Mouse (Mus musculus) frontal cortex, postnatal 14 days (tissue): ENCODE measurements at regions not wholly inside any gene's neighbourhood (a gene's known extent, or its start where the extent isn't known, plus 50 kb on each side); places are given as distances from the start of the nearest gene placed in this dataset.

ENCODE experiments used
- DNase-seq, 2 experiments: peaks; one replicate each; pipeline ENCODE4 v3.0.0; 2022; ENCODE audit warnings: low spot score in 2 of 2

- DNase-seq = no peak
Measured at GRCm38 (mm10) chr9:34280311-34281208, 205.1 kb upstream of the Kirrel3 start.

- DNase-seq = no peak
Measured at GRCm38 (mm10) chr9:34323571-34323970, 162.1 kb upstream of the Kirrel3 start.

- no peak for DNase-seq
Measured at GRCm38 (mm10) chr9:34328723-34329122, 157.0 kb upstream of the Kirrel3 start.

- DNase-seq = no peak
Measured at GRCm38 (mm10) chr9:34334112-34334511, 151.6 kb upstream of the Kirrel3 start.

GRCm38 (mm10) chr9:34334555-34335468, 150.9 kb upstream of the Kirrel3 start:
- no peak for DNase-seq

GRCm38 (mm10) chr9:34348442-34348841, 137.3 kb upstream of the Kirrel3 start:
- DNase-seq = no peak

- no peak for DNase-seq
Measured at GRCm38 (mm10) chr9:34349997-34350396, 135.7 kb upstream of the Kirrel3 start.

GRCm38 (mm10) chr9:34353744-34354143, 131.9 kb upstream of the Kirrel3 start:
- no peak for DNase-seq

- no peak for DNase-seq
Measured at GRCm38 (mm10) chr9:34354723-34355316, 130.9 kb upstream of the Kirrel3 start.

- no peak for DNase-seq
Measured at GRCm38 (mm10) chr9:34370686-34371398, 114.9 kb upstream of the Kirrel3 start.

- no peak for DNase-seq
Measured at GRCm38 (mm10) chr9:34375187-34375586, 110.5 kb upstream of the Kirrel3 start.

- no peak for DNase-seq
Measured at GRCm38 (mm10) chr9:34380008-34380407, 105.7 kb upstream of the Kirrel3 start.

- DNase-seq = no peak
Measured at GRCm38 (mm10) chr9:34381601-34382000, 104.1 kb upstream of the Kirrel3 start.

- DNase-seq = no peak
Measured at GRCm38 (mm10) chr9:34382208-34382607, 103.5 kb upstream of the Kirrel3 start.

GRCm38 (mm10) chr9:34386071-34386470, 99.6 kb upstream of the Kirrel3 start:
- DNase-seq = no peak

GRCm38 (mm10) chr9:34393042-34393441, 92.7 kb upstream of the Kirrel3 start:
- DNase-seq = no peak

- DNase-seq = no peak
Measured at GRCm38 (mm10) chr9:34395839-34396804, 89.6 kb upstream of the Kirrel3 start.

GRCm38 (mm10) chr9:34411699-34412098, 74.0 kb upstream of the Kirrel3 start:
- DNase-seq = peak; percentile 24 to 25

GRCm38 (mm10) chr9:34416153-34416552, 69.5 kb upstream of the Kirrel3 start:
- DNase-seq = no peak

- DNase-seq = no peak
Measured at GRCm38 (mm10) chr9:34418100-34418499, 67.6 kb upstream of the Kirrel3 start.
